Mouse (Mus musculus): ENCODE measurements around the gene Nat9. TPM values are rescaled to one million over a fixed set of nuclear protein-coding genes. Genes with fewer than 3 reads are reported as not detected.
A peak's percentile ranks its signal among the peaks of the same experiment; 100 is the strongest.

The Nat9 gene
- total and polyA plus RNA-seq, 2 experiments from 2014 or later = 7.7 to 21.6 TPM

GRCm38 (mm10) chr11:115167631-115168249, 19.9 kb downstream of the Nat9 start:
- Histone ChIP-seq H3K4me1 (ENCODE audit: control insufficient read depth, insufficient read depth) (peaks cover 12% of the 10 kb centered on the region), H3K9me3 (replicated peaks; ENCODE audit: control insufficient read depth, low read length) (no peaks in the 10 kb centered on the region), H3K27me3 (ENCODE audit: control insufficient read depth, insufficient read depth, low read length) (peaks cover 13% of the 10 kb centered on the region; the same call in 1 of the 2 replicates), H3K4me3 (ENCODE audit: low read depth, low read length) (no peak overlapping the region), H3K27ac (ENCODE audit: low read depth) (no peak overlapping the region), H3K9ac (replicated peaks; ENCODE audit: low read depth, low read length) (no peak overlapping the region), H3K4me2 (ENCODE audit: low read depth, low read length) (no peak overlapping the region), H3K36me3 (replicated peaks; ENCODE audit: control insufficient read depth, insufficient read depth, low read length) (no peaks in the 10 kb centered on the region)
- TF ChIP-seq CTCF (IDR thresholded peaks at IDR 0.05; ENCODE audit: low read depth) = no peak
- TF ChIP-seq EP300 (IDR thresholded peaks at IDR 0.05; ENCODE audit: low read depth) = no peak
- no peak for ATAC-seq (ENCODE audit: insufficient read depth, low read depth)
- no peak for DNase-seq (ENCODE audit: low spot score)
- 69% methylated on average over 8 of the region's 8 CpGs for WGBS

GRCm38 (mm10) chr11:115166776-115167175, 20.9 kb downstream of the Nat9 start:
- H3K27me3 ChIP-seq (ENCODE audit: control insufficient read depth, insufficient read depth, low read length) = peaks cover 13% of the 10 kb centered on the region; the same call in 1 of the 2 replicates
- no peaks in the 10 kb centered on the region for H3K36me3 ChIP-seq (replicated peaks; ENCODE audit: control insufficient read depth, insufficient read depth, low read length)
- DNase-seq (ENCODE audit: low spot score) (no peak), ATAC-seq (ENCODE audit: insufficient read depth, low read depth) (no peak)
- no peak overlapping the region for H3K4me3 ChIP-seq (ENCODE audit: low read depth, low read length)
- no peak for TF ChIP-seq EP300 (IDR thresholded peaks at IDR 0.05; ENCODE audit: low read depth)
- no peak for TF ChIP-seq CTCF (IDR thresholded peaks at IDR 0.05; ENCODE audit: low read depth)
- no peak overlapping the region for H3K27ac ChIP-seq (ENCODE audit: low read depth)
- H3K9ac ChIP-seq (replicated peaks; ENCODE audit: low read depth, low read length) = no peak overlapping the region
- WGBS = 88% methylated on average over 3 of the region's 3 CpGs
- H3K4me1 ChIP-seq (ENCODE audit: control insufficient read depth, insufficient read depth) = 0 out of 2 replicates have a peak, but pooled peaks cover 15% of the 10 kb centered on the region
- no peak overlapping the region for H3K4me2 ChIP-seq (ENCODE audit: low read depth, low read length)
- H3K9me3 ChIP-seq (replicated peaks; ENCODE audit: control insufficient read depth, low read length) = no peaks in the 10 kb centered on the region

GRCm38 (mm10) chr11:115164976-115165374, 22.7 kb downstream of the Nat9 start:
- 5% methylated on average over 9 of the region's 9 CpGs for WGBS
- H3K4me3 ChIP-seq (ENCODE audit: low read depth, low read length) = peak overlapping the region; percentile 55
- ATAC-seq (ENCODE audit: insufficient read depth, low read depth) (no peak), DNase-seq (ENCODE audit: low spot score) (no peak)
- TF ChIP-seq CTCF (IDR thresholded peaks at IDR 0.05; ENCODE audit: low read depth) = no peak
- peaks cover 13% of the 10 kb centered on the region; the same call in 1 of the 2 replicates for H3K27me3 ChIP-seq (ENCODE audit: control insufficient read depth, insufficient read depth, low read length)
- no peaks in the 10 kb centered on the region for H3K9me3 ChIP-seq (replicated peaks; ENCODE audit: control insufficient read depth, low read length)
- H3K4me2 ChIP-seq (ENCODE audit: low read depth, low read length) = peak overlapping the region; percentile 70
- H3K9ac ChIP-seq (replicated peaks; ENCODE audit: low read depth, low read length) = peak overlapping the region; percentile 54; the same call in 1 of the 2 replicates
- H3K27ac ChIP-seq (ENCODE audit: low read depth) = no peak overlapping the region
- 0 out of 2 replicates have a peak, but pooled peaks cover 17% of the 10 kb centered on the region for H3K4me1 ChIP-seq (ENCODE audit: control insufficient read depth, insufficient read depth)
- no peaks in the 10 kb centered on the region for H3K36me3 ChIP-seq (replicated peaks; ENCODE audit: control insufficient read depth, insufficient read depth, low read length)

GRCm38 (mm10) chr11:115164341-115164975, 23.2 kb downstream of the Nat9 start:
- peaks cover 13% of the 10 kb centered on the region; the same call in 1 of the 2 replicates for H3K27me3 ChIP-seq (ENCODE audit: control insufficient read depth, insufficient read depth, low read length)
- 0 out of 2 replicates have a peak, but pooled peaks cover 17% of the 10 kb centered on the region for H3K4me1 ChIP-seq (ENCODE audit: control insufficient read depth, insufficient read depth)
- H3K4me3 ChIP-seq (ENCODE audit: low read depth, low read length) = peak overlapping the region; percentile 55
- H3K27ac ChIP-seq (ENCODE audit: low read depth) = no peak overlapping the region
- ATAC-seq (ENCODE audit: insufficient read depth, low read depth) (no peak), DNase-seq (ENCODE audit: low spot score) (no peak)
- H3K36me3 ChIP-seq (replicated peaks; ENCODE audit: control insufficient read depth, insufficient read depth, low read length) = no peaks in the 10 kb centered on the region
- 1% methylated on average over 14 of the region's 14 CpGs for WGBS
- TF ChIP-seq CTCF (IDR thresholded peaks at IDR 0.05; ENCODE audit: low read depth) (no peak), EP300 (IDR thresholded peaks at IDR 0.05; ENCODE audit: low read depth) (no peak)
- H3K4me2 ChIP-seq (ENCODE audit: low read depth, low read length) = peak overlapping the region; percentile 70
- no peaks in the 10 kb centered on the region for H3K9me3 ChIP-seq (replicated peaks; ENCODE audit: control insufficient read depth, low read length)
- H3K9ac ChIP-seq (replicated peaks; ENCODE audit: low read depth, low read length) = peak overlapping the region; percentile 54

- H3K9me3 ChIP-seq (replicated peaks; ENCODE audit: control insufficient read depth, low read length) = no peaks in the 10 kb centered on the region
- ATAC-seq (ENCODE audit: insufficient read depth, low read depth) = 0 out of 2 replicates have a peak, but pooled peaks have one; percentile 10
- 0 out of 2 replicates have a peak, but pooled peaks cover 17% of the 10 kb centered on the region for H3K4me1 ChIP-seq (ENCODE audit: control insufficient read depth, insufficient read depth)
- peak overlapping the region; percentile 55 for H3K4me3 ChIP-seq (ENCODE audit: low read depth, low read length)
- H3K36me3 ChIP-seq (replicated peaks; ENCODE audit: control insufficient read depth, insufficient read depth, low read length) = no peaks in the 10 kb centered on the region
- H3K27ac ChIP-seq (ENCODE audit: low read depth) = no peak overlapping the region
- peak overlapping the region; percentile 54 for H3K9ac ChIP-seq (replicated peaks; ENCODE audit: low read depth, low read length)
- H3K4me2 ChIP-seq (ENCODE audit: low read depth, low read length) = peak overlapping the region; percentile 70
- TF ChIP-seq CTCF (IDR thresholded peaks at IDR 0.05; ENCODE audit: low read depth) = no peak
- under 1% methylated on average over 47 of the region's 47 CpGs for WGBS
- peak; percentile 27 for DNase-seq (ENCODE audit: low spot score)
- peaks cover 13% of the 10 kb centered on the region; the same call in 1 of the 2 replicates for H3K27me3 ChIP-seq (ENCODE audit: control insufficient read depth, insufficient read depth, low read length)
Observed at GRCm38 (mm10) chr11:115163568-115164150, 24.0 kb downstream of the Nat9 start.
